Mouse (Mus musculus) left cerebral cortex, adult 18-20 months (tissue): ENCODE results near the gene Ifi27l2a. TPM values are rescaled to one million over a fixed set of nuclear protein-coding genes. Genes with fewer than 3 reads are reported as not detected.
"Not testable (repeated sequence)": the region's sequence is repeated elsewhere in the genome, so short reads cannot be mapped to it uniquely, and the experiment has no call there.

Experiments used
- DNase-seq, 2 experiments: peaks; one replicate each; pipeline ENCODE4 v3.0.0; 2021 to 2022; ENCODE audit warnings: low spot score in 2 of 2, mixed read lengths in 1 of 2
- long read RNA-seq, 2 experiments: library from polyadenylated mRNA; stranded (forward); transcript quantifications; one replicate each; pipeline ENCODE4 v2.0.0; 2021
- total RNA-seq, 2 experiments: library from RNA; stranded (reverse); gene quantifications; 2 replicates each; pipeline ENCODE4 v1.2.3; 2021

The Ifi27l2a gene
- 1 to 10 TPM; 4.3 TPM for total RNA-seq
- long read RNA-seq, experiment 1, partial matches to known transcripts = 0 of 1 reads
- long read RNA-seq, experiment 1, other reads (novel, unspliced or antisense) = 0 of 1 reads
- long read RNA-seq, experiment 2, partial matches to known transcripts = 0 of 1 reads
- long read RNA-seq, experiment 2, other reads (novel, unspliced or antisense) = 0 of 1 reads

DNA sequence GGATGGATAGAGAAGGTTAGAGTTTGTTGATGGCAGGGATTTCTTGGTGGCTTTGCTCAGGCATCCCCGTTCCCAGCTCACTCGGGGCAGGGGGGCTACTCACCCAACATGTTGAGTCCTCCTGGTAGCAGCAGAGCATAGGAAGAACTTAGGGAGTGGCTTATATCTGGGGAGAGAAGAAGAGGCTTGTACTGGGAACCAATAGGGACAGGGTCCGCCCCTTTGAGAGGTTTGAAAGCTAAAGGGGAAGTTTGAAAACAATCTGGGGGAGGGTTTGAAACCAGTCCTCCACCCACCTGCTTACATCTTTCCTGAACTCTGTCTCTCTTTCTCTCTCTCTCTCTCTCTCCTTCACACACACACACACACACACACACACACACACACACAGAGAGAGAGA lies at the start of gene Ifi27l2a:
Gene Ifi27l2a (minus strand): TSS at position 157 of the 400 bp plus-strand sequence.
- no peak for DNase-seq

DNA sequence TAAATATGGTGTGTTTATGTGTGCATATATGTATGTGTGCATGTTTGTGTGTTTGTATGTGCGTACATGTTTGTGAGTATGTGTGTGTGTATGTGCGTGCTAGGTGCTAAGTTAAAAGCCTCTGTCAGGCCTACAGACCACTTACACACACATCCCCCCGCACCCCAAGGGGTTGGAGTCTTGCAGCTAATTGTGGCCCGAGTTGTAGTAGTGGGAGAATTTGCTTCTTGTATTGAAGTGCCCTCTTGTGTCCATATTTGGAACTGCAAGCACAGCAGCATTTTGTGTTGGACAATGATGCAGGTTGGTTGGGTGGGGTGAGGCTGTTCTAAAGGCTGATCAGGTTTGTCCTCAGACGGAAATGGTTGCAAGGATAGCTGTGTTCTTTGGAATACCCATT lies 49.3 kb upstream of the Ifi27l2a start:
- DNase-seq = peak; percentile 56 to 81

- DNase-seq = no peak
Observed at GRCm38 (mm10) chr12:103491091-103491730, 47.7 kb upstream of the Ifi27l2a start.

DNA sequence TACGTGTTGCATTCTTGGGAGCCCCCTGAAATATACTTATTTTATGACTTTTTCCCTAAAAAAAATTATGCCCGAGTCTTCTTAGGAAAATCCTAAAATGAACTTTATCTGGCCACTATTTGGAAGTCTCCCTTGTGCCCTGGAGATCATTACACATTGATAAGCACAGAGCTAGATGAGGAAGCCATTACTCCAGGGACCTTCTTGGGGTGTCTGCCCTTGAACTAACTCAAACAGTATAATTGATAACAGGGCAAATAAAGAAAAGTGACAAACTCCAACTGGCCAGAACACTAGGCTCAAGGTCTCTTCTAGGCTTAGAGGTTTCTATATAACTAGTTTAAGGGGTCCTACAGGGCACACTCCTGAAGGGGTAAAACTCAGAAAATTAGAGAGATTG lies 44.3 kb upstream of the Ifi27l2a start:
- no peak for DNase-seq

GRCm38 (mm10) chr12:103487276-103487675 lies 43.8 kb upstream of the Ifi27l2a start:
- DNase-seq = no peak

GRCm38 (mm10) chr12:103486726-103487125 lies 43.2 kb upstream of the Ifi27l2a start:
- no peak for DNase-seq

GRCm38 (mm10) chr12:103484200-103484972 lies 40.9 kb upstream of the Ifi27l2a start:
- DNase-seq = not testable (repeated sequence)

GRCm38 (mm10) chr12:103482781-103483180 lies 39.3 kb upstream of the Ifi27l2a start:
- DNase-seq = no peak

- no peak for DNase-seq
Observed at GRCm38 (mm10) chr12:103481671-103482070, 38.2 kb upstream of the Ifi27l2a start.

DNA sequence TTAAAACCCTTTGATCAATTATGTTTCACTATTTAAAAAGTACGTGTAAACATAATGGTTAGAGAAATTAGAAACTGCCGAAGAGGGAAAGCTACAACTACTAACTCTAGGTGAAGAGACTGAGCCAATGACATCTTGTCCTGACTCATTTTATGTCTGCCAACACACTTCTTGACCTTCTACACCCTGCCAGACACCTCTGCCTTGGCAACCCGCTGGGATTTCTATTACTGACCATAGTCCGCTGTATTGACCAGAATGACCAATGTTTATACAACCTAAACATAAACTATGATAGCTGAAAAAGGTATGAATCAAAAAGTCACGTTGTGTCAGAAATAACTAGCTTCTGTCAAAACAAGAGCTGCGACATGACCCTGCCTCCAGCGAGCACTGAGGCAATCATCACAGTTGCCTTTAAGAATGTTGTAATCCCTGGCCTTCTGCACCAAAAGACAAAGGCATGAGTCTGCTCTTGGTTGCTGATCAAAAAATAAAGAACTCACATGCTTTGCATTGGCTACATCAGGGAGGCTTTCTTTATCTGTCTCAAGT lies 34.1 kb upstream of the Ifi27l2a start:
- no peak for DNase-seq

- DNase-seq = no peak
Observed at GRCm38 (mm10) chr12:103476779-103477389, 33.4 kb upstream of the Ifi27l2a start.

DNA sequence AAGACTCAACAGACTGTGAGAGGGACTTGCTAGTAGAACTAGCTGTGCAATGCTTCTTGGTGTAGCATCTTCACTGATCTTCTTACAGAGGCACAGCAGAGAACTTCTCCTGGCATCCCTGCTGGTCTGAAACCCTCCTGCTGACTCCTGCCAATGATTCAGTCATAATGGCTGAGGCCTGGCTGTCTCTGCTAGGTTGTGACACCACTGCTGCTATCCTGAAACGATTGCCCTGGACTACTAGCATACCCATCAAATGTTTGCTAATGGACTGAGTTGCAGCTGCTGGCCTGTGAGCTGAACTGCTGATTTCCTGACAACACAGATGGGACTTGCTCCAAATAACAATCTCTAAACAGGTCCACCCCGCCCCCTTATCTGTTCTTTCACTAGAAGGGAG lies 31.0 kb upstream of the Ifi27l2a start:
- no peak for DNase-seq

DNA sequence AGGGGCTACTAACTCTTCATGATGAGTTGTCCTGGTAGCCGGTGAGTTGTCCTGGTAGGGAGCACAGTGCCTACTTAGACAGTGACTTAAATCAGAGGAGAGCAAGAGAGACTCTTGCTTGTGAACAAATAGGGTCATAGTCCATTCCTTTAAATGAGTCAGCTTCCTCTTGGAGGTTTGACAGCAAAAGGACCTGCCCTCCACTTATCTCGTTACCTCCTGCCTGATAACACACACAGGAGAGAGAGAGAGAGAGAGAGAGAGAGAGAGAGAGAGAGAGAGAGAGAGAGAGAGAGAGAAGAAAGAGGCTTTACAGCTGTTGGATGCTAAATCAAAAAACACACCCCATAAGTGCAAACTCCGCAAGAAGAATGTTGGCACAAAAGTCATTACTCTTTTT lies 13.7 kb upstream of the Ifi27l2a start, which contains the start of gene Ifi27l2b:
Gene Ifi27l2b (minus strand): TSS at position 84 of the 400 bp plus-strand sequence.
- no peak for DNase-seq

GRCm38 (mm10) chr12:103456727-103457126 lies 13.2 kb upstream of the Ifi27l2a start:
- not testable (repeated sequence) for DNase-seq

GRCm38 (mm10) chr12:103453361-103453760 lies 9.9 kb upstream of the Ifi27l2a start:
- DNase-seq = no peak

DNA sequence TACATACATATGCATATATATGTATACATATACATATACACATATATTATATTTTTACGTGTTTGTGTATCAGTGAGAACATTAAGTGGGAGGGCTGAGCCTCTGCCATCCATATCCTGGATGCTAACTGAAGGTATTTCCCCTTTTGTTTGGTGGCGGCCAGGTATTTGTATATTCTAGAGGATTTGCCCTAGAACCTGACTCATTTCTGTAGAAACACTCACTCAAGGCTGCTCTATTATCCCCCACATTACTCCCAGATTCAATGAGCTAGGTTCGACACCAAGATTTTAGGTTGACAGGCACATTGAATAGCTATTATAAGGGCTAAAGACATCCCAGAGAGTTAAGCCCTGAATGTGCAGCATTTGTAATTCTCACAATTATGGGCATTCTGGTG lies 1.6 kb upstream of the Ifi27l2a start:
- no peak for DNase-seq

DNA sequence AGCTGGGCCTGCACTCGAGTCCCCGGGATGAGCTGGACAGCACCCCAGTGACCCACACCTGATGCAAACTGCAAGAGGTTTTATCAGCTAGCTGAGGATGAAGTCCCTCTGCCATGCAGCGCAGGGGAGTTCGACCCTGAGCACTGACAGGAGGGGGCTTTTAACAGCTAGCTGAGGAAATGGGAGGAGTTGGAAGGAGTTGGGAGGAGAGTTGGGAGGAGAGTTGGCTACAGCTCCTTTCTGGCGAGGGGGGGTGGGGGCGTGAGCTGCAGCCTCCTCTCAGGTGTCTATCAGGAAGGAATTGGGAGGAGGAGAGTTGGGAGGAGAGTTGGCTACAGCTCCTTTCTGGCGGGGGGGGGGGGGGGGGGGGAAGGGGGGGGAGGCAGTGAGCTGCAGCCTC lies 781 bp upstream of the Ifi27l2a start:
- not testable (repeated sequence) for DNase-seq

GRCm38 (mm10) chr12:103437601-103438000 lies 5.9 kb downstream of the Ifi27l2a start:
- DNase-seq = no peak

DNA sequence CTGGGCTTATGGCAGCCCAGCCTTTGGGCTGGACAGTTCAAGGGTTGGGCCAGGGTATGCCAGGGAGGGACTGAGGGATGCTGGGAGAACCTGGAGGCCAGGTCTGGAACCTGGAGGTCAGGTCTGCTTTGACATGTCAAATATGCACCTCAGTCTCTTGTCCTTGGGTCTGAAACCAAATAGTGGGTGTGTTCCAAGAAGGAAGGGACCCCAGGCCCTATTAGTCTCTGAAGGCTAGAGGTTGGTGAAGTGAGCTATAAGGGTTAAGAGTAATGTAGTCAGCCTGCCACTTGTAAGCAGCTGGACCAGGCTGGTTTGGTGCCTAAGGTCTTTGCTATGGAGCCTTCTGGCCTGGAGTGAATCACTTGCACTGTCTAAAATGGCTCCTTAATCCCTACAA lies 8.6 kb downstream of the Ifi27l2a start:
- no peak for DNase-seq

- peak; percentile 53 to 57 for DNase-seq
Observed at GRCm38 (mm10) chr12:103433986-103434731, 9.3 kb downstream of the Ifi27l2a start, which contains the start of gene Ifi27. Ifi27 (plus strand) TSS chr12:103434211.

DNA sequence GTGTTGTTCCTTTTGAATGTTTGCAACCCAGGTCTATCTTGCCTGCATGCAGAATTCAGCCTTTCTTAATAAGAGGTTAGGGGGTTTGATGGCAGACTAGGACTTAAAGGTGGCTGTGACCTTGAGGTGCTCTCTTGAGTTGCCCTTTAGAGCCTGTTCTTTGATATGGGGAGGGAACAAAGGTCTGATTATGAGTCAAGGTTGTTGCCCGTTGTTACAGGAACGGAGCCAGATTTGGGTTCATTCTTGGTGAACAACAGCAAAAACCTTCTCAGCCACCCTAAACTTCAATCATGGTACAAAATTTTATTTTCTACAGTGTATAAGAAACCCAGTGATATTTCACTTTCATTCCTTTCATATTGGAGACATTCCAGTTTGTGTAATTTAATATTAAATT lies 10.1 kb downstream of the Ifi27l2a start:
- DNase-seq = no peak
